Mouse (Mus musculus) left cerebral cortex, postnatal 25 days (tissue): Measurements from ENCODE around the gene Abhd15. TPM values are rescaled to one million over a fixed set of nuclear protein-coding genes. Genes with fewer than 3 reads are reported as not detected.
A peak's percentile ranks its signal among the peaks of the same experiment; 100 is the strongest.

Experiments used
- DNase-seq, 2 experiments: peaks; one replicate each; pipeline ENCODE4 v3.0.0; 2022; ENCODE audit warnings: low spot score in 2 of 2, mixed read lengths in 1 of 2
- intact Hi-C: fragments of 180-260 bp; cut with DNase I; formaldehyde crosslinking; loops from one replicate; pipeline ENCODE4 v1.15.1; 2025
- total RNA-seq, 2 experiments: library from RNA; stranded (reverse); gene quantifications; 2 replicates each; pipeline ENCODE4 v1.2.3; 2021

Abhd15 gene
- total RNA-seq, 2 experiments from 2014 or later: 1.6 to 1.7 TPM

GRCm38 (mm10) chr11:77492311-77492871, 22.5 kb upstream of the Abhd15 start:
- intact Hi-C loops: loop anchor here (5.0 kb wide), 1 partner anchor 115 kb away; the partner anchor contains the start of gene Taok1

GRCm38 (mm10) chr11:77492911-77493332, 22.0 kb upstream of the Abhd15 start:
- intact Hi-C loops: loop anchor here (5.0 kb wide), 1 partner anchor 114 kb away; the partner anchor contains the start of gene Taok1

More at GRCm38 (mm10) chr11:77492311-77492871, 22.5 kb upstream of the Abhd15 start:
- peak; percentile 59 to 78 for DNase-seq

GRCm38 (mm10) chr11:77493512-77494343, 21.2 kb upstream of the Abhd15 start, which contains the start of gene Git1:
Gene Git1, plus strand, starts transcription at chr11:77493562.
- DNase-seq: peak; percentile 75 to 78
- intact Hi-C loops: loop anchor here (5.0 kb wide), 1 partner anchor 114 kb away; the partner anchor contains the start of gene Taok1

More at GRCm38 (mm10) chr11:77492911-77493332, 22.0 kb upstream of the Abhd15 start:
- DNase-seq: peak; percentile 91 to 96

GRCm38 (mm10) chr11:77494344-77494676, 20.6 kb upstream of the Abhd15 start:
- intact Hi-C loops: loop anchor here (5.0 kb wide), 1 partner anchor 113 kb away; the partner anchor contains the start of gene Taok1
- DNase-seq: no peak

- intact Hi-C loops: loop anchor here (5.0 kb wide), 1 partner anchor 113 kb away; the partner anchor contains the start of gene Taok1
- DNase-seq: no peak
Observed at GRCm38 (mm10) chr11:77494782-77495181, 20.1 kb upstream of the Abhd15 start.

GRCm38 (mm10) chr11:77495507-77495906, 19.4 kb upstream of the Abhd15 start:
- no peak for DNase-seq
- intact Hi-C loops: no loop called here

- intact Hi-C loops: no loop called here
- peak in 1 of 2 experiments; percentile 45 for DNase-seq
Observed at GRCm38 (mm10) chr11:77497341-77497756, 17.6 kb upstream of the Abhd15 start.

GRCm38 (mm10) chr11:77497851-77498250, 17.1 kb upstream of the Abhd15 start:
- intact Hi-C loops: no loop called here
- DNase-seq: no peak

- no peak for DNase-seq
- intact Hi-C loops: no loop called here
Observed at GRCm38 (mm10) chr11:77498261-77499139, 16.4 kb upstream of the Abhd15 start.

GRCm38 (mm10) chr11:77499354-77499753, 15.6 kb upstream of the Abhd15 start:
- intact Hi-C loops: no loop called here
- peak in 1 of 2 experiments; percentile 51 for DNase-seq

- peak; percentile 66 to 76 for DNase-seq
- intact Hi-C loops: loop anchor here (5.0 kb wide), 1 partner anchor 33 kb away; no protein-coding TSS in a partner anchor
Observed at GRCm38 (mm10) chr11:77500361-77501325, 14.3 kb upstream of the Abhd15 start.

- peak; percentile 84 to 86 for DNase-seq
- intact Hi-C loops: loop anchor here (5.0 kb wide), 1 partner anchor 34 kb away; no protein-coding TSS in a partner anchor
Observed at GRCm38 (mm10) chr11:77501392-77501791, 13.5 kb upstream of the Abhd15 start.

- DNase-seq: no peak
- intact Hi-C loops: loop anchor here (5.0 kb wide), 1 partner anchor 35 kb away; no protein-coding TSS in a partner anchor
Observed at GRCm38 (mm10) chr11:77501971-77502370, 12.9 kb upstream of the Abhd15 start.

GRCm38 (mm10) chr11:77502481-77502880, 12.4 kb upstream of the Abhd15 start:
- DNase-seq: no peak
- intact Hi-C loops: loop anchor here (5.0 kb wide), 1 partner anchor 35 kb away; no protein-coding TSS in a partner anchor

GRCm38 (mm10) chr11:77503511-77503910, 11.4 kb upstream of the Abhd15 start:
- intact Hi-C loops: loop anchor here (5.0 kb wide), 1 partner anchor 36 kb away; no protein-coding TSS in a partner anchor

GRCm38 (mm10) chr11:77504377-77504776, 10.5 kb upstream of the Abhd15 start:
- intact Hi-C loops: loop anchor here (5.0 kb wide), 1 partner anchor 37 kb away; no protein-coding TSS in a partner anchor
- no peak for DNase-seq

More at GRCm38 (mm10) chr11:77503511-77503910, 11.4 kb upstream of the Abhd15 start:
- no peak for DNase-seq

GRCm38 (mm10) chr11:77505291-77505980, 9.5 kb upstream of the Abhd15 start:
- intact Hi-C loops: loop anchor here (5.0 kb wide), 1 partner anchor 122 kb away; no protein-coding TSS in a partner anchor
- no peak for DNase-seq
